8 mouse cellular contexts compared by ENCODE assay signal in genomic region chr16:31947333-31947732, GRCm38 (mm10). TPM values are rescaled to one million over a fixed set of nuclear protein-coding genes. Genes with fewer than 3 reads are reported as not detected.
DNase-seq lines count a peak whose midpoint lies in the region; ATAC-seq lines count a peak whose summit lies in the region.

No protein-coding gene starts in this region.

- no peak for DNase-seq in neural tube, embryonic 11.5 days (ENCODE audit: low spot score)
- DNase-seq in neural tube, embryonic 10.5 days (ENCODE audit: extremely low spot score, low spot score) = no peak
- DNase-seq in embryonic facial prominence, embryonic 14.5 days (ENCODE audit: low spot score) = no peak
- DNase-seq in layer of hippocampus, postnatal 36 days = no peak
- no peak for DNase-seq in adrenal gland, adult 2 months
- no peak for DNase-seq in frontal cortex, postnatal 14 days (ENCODE audit: low spot score in 2 of 2)

- no peak overlapping the region for H3K27ac ChIP-seq in neural tube, embryonic 11.5 days (ENCODE audit: low read depth, low read length)
- H3K27ac ChIP-seq in embryonic facial prominence, embryonic 14.5 days (replicated peaks; ENCODE audit: low read depth, low read length) = peak overlapping the region; percentile 90; the same call in 1 of the 2 replicates
- H3K27ac ChIP-seq in limb, embryonic 15.5 days = no peak overlapping the region
- no peak overlapping the region; the same call in 1 of the 2 replicates for H3K27ac ChIP-seq in stomach, embryonic 15.5 days

- peaks cover 12% of the 10 kb centered on the region for H3K4me1 ChIP-seq in neural tube, embryonic 11.5 days (ENCODE audit: control insufficient read depth, insufficient read depth, low read length)
- peaks cover 12% of the 10 kb centered on the region for H3K4me1 ChIP-seq in embryonic facial prominence, embryonic 14.5 days (ENCODE audit: control insufficient read depth, insufficient read depth, low read length)
- peaks cover 40% of the 10 kb centered on the region for H3K4me1 ChIP-seq in limb, embryonic 15.5 days
- H3K4me1 ChIP-seq in stomach, embryonic 15.5 days = peaks cover 28% of the 10 kb centered on the region

- WGBS in neural tube, embryonic 11.5 days = 37% methylated on average over 8 of the region's 8 CpGs
- WGBS in embryonic facial prominence, embryonic 14.5 days = 35% methylated on average over 8 of the region's 8 CpGs
- WGBS in limb, embryonic 15.5 days = 25% methylated on average over 8 of the region's 8 CpGs
- 22% methylated on average over 8 of the region's 8 CpGs for WGBS in stomach, embryonic 15.5 days

- peak overlapping the region; percentile 90 for H3K4me3 ChIP-seq in neural tube, embryonic 11.5 days (ENCODE audit: low read depth, low read length)
- peak overlapping the region; percentile 59 for H3K4me3 ChIP-seq in embryonic facial prominence, embryonic 14.5 days (ENCODE audit: low read depth, low read length)
- peak overlapping the region; percentile 97 for H3K4me3 ChIP-seq in limb, embryonic 15.5 days
- peak overlapping the region; percentile 94 for H3K4me3 ChIP-seq in stomach, embryonic 15.5 days (replicated peaks)

- H3K36me3 ChIP-seq in neural tube, embryonic 11.5 days (ENCODE audit: control insufficient read depth, insufficient read depth, low read length) = no peaks in the 10 kb centered on the region
- peaks cover 21% of the 10 kb centered on the region for H3K36me3 ChIP-seq in embryonic facial prominence, embryonic 14.5 days (ENCODE audit: control insufficient read depth, insufficient read depth, low read length)
- H3K36me3 ChIP-seq in limb, embryonic 15.5 days = peaks cover 23% of the 10 kb centered on the region; the same call in 1 of the 2 replicates
- H3K36me3 ChIP-seq in stomach, embryonic 15.5 days = peaks cover 9% of the 10 kb centered on the region

- no peaks in the 10 kb centered on the region for H3K27me3 ChIP-seq in neural tube, embryonic 11.5 days (ENCODE audit: control insufficient read depth, insufficient read depth, low read length)
- H3K27me3 ChIP-seq in embryonic facial prominence, embryonic 14.5 days (replicated peaks; ENCODE audit: control insufficient read depth, insufficient read depth, low read length) = no peaks in the 10 kb centered on the region
- no peaks in the 10 kb centered on the region for H3K27me3 ChIP-seq in limb, embryonic 15.5 days
- H3K27me3 ChIP-seq in stomach, embryonic 15.5 days (replicated peaks) = no peaks in the 10 kb centered on the region

- peak overlapping the region; percentile 86 for H3K4me2 ChIP-seq in neural tube, embryonic 11.5 days (ENCODE audit: low read depth)
- H3K4me2 ChIP-seq in embryonic facial prominence, embryonic 14.5 days (ENCODE audit: low read depth, low read length) = peak overlapping the region; percentile 90
- peak overlapping the region; percentile 77 for H3K4me2 ChIP-seq in limb, embryonic 15.5 days
- peak overlapping the region; percentile 79 for H3K4me2 ChIP-seq in stomach, embryonic 15.5 days

- no peaks in the 10 kb centered on the region for H3K9me3 ChIP-seq in neural tube, embryonic 11.5 days (ENCODE audit: control insufficient read depth, low read length)
- no peaks in the 10 kb centered on the region for H3K9me3 ChIP-seq in embryonic facial prominence, embryonic 14.5 days (ENCODE audit: control insufficient read depth, low read length)
- H3K9me3 ChIP-seq in limb, embryonic 15.5 days = no peaks in the 10 kb centered on the region
- H3K9me3 ChIP-seq in stomach, embryonic 15.5 days = no peaks in the 10 kb centered on the region

- H3K9ac ChIP-seq in neural tube, embryonic 11.5 days (ENCODE audit: low read length) = peak overlapping the region; percentile 83
- peak overlapping the region; percentile 93 for H3K9ac ChIP-seq in embryonic facial prominence, embryonic 14.5 days (ENCODE audit: low read depth, low read length)
- H3K9ac ChIP-seq in limb, embryonic 15.5 days = peak overlapping the region; percentile 89
- H3K9ac ChIP-seq in stomach, embryonic 15.5 days = peak overlapping the region; percentile 89

- ATAC-seq in neural tube, embryonic 11.5 days (ENCODE audit: insufficient read depth, low FRiP score, low TSS enrichment) = no peak
- no peak for ATAC-seq in embryonic facial prominence, embryonic 14.5 days (ENCODE audit: low read depth)
- ATAC-seq in limb, embryonic 15.5 days (ENCODE audit: insufficient number of reproducible peaks, low FRiP score, low TSS enrichment, low read depth) = no peak
- ATAC-seq in stomach, embryonic 15.5 days (ENCODE audit: insufficient read depth, low FRiP score, low read depth) = no peak

RNA-seq across cellular contexts. Expression of gene 0610012G03Rik, which starts 1.0 kb away (rescaled TPM):
- 81.0 and 87.9 TPM in 2 replicates for polyA plus RNA-seq in neural tube, embryonic 11.5 days (2014; fragmentation: Nextera tagmentation; extraction: Ambion mirVana)
- 93.5 and 94.0 TPM in 2 replicates for polyA plus RNA-seq in embryonic facial prominence, embryonic 14.5 days (2014; fragmentation: Nextera tagmentation; extraction: Ambion mirVana)
- polyA plus RNA-seq in limb, embryonic 15.5 days (2015; fragmentation: Nextera tagmentation; extraction: Ambion mirVana) = 84.4 and 86.4 TPM in 2 replicates
- polyA plus RNA-seq in stomach, embryonic 15.5 days (2015; fragmentation: Nextera tagmentation; extraction: Ambion mirVana) = 88.0 and 94.6 TPM in 2 replicates
- 10 to 100 TPM; 42.3 to 46.3 TPM for total RNA-seq in layer of hippocampus, postnatal 36 days (2021)
- 10 to 100 TPM; 40.5 to 47.4 TPM for total RNA-seq in adrenal gland, adult 2 months (2021)
- polyA plus RNA-seq in adrenal gland, adult 2 months (2012; rRNA removed) = 143 and 164 TPM in 2 replicates

RNA-seq across cellular contexts. Expression of gene Ncbp2, which starts 1.0 kb away (rescaled TPM):
- 139 and 145 TPM in 2 replicates for polyA plus RNA-seq in neural tube, embryonic 11.5 days (2014; fragmentation: Nextera tagmentation; extraction: Ambion mirVana)
- 96.3 and 109 TPM in 2 replicates for polyA plus RNA-seq in embryonic facial prominence, embryonic 14.5 days (2014; fragmentation: Nextera tagmentation; extraction: Ambion mirVana)
- polyA plus RNA-seq in limb, embryonic 15.5 days (2015; fragmentation: Nextera tagmentation; extraction: Ambion mirVana) = 108 and 112 TPM in 2 replicates
- polyA plus RNA-seq in stomach, embryonic 15.5 days (2015; fragmentation: Nextera tagmentation; extraction: Ambion mirVana) = 94.6 and 95.5 TPM in 2 replicates
- total RNA-seq in layer of hippocampus, postnatal 36 days (2021) = 10 to 100 TPM; 51.5 to 53.2 TPM
- total RNA-seq in adrenal gland, adult 2 months (2021) = 10 to 100 TPM; 45.1 to 54.0 TPM
- polyA plus RNA-seq in adrenal gland, adult 2 months (2012; rRNA removed) = 2.3 and 6.0 TPM in 2 replicates

RNA-seq across cellular contexts. Expression of gene Pigz, which starts 13.7 kb away (rescaled TPM):
- polyA plus RNA-seq in neural tube, embryonic 11.5 days (2014; fragmentation: Nextera tagmentation; extraction: Ambion mirVana) = 1.2 and 1.4 TPM in 2 replicates
- polyA plus RNA-seq in embryonic facial prominence, embryonic 14.5 days (2014; fragmentation: Nextera tagmentation; extraction: Ambion mirVana) = 0.59 and 0.70 TPM in 2 replicates
- 0.49 and 0.91 TPM in 2 replicates for polyA plus RNA-seq in limb, embryonic 15.5 days (2015; fragmentation: Nextera tagmentation; extraction: Ambion mirVana)
- polyA plus RNA-seq in stomach, embryonic 15.5 days (2015; fragmentation: Nextera tagmentation; extraction: Ambion mirVana) = 0.51 and 0.72 TPM in 2 replicates
- total RNA-seq in layer of hippocampus, postnatal 36 days (2021) = 10 to 100 TPM; 15.5 to 19.6 TPM
- 1 to 10 TPM in 1 of 2 experiments, under 1 TPM in 1; 0.35 to 1.3 TPM for total RNA-seq in adrenal gland, adult 2 months (2021)
- polyA plus RNA-seq in adrenal gland, adult 2 months (2012; rRNA removed) = 0.71 and 1.3 TPM in 2 replicates

RNA-seq across cellular contexts. Expression of gene Senp5, which starts 55.8 kb away (rescaled TPM):
- 11.5 and 13.2 TPM in 2 replicates for polyA plus RNA-seq in neural tube, embryonic 11.5 days (2014; fragmentation: Nextera tagmentation; extraction: Ambion mirVana)
- 7.8 and 8.2 TPM in 2 replicates for polyA plus RNA-seq in embryonic facial prominence, embryonic 14.5 days (2014; fragmentation: Nextera tagmentation; extraction: Ambion mirVana)
- polyA plus RNA-seq in limb, embryonic 15.5 days (2015; fragmentation: Nextera tagmentation; extraction: Ambion mirVana) = 12.6 and 13.0 TPM in 2 replicates
- 11.3 and 13.8 TPM in 2 replicates for polyA plus RNA-seq in stomach, embryonic 15.5 days (2015; fragmentation: Nextera tagmentation; extraction: Ambion mirVana)
- 10 to 100 TPM; 37.2 to 38.6 TPM for total RNA-seq in layer of hippocampus, postnatal 36 days (2021)
- 10 to 100 TPM; 19.1 to 26.3 TPM for total RNA-seq in adrenal gland, adult 2 months (2021)
- polyA plus RNA-seq in adrenal gland, adult 2 months (2012; rRNA removed) = 1.6 and 1.7 TPM in 2 replicates

Comparison
In these comparisons a context has a peak if more than half of its experiments do, and no peak if none do; other contexts are left out.
1. RNA of gene Ncbp2, which starts 1.0 kb away (polyA plus RNA-seq): 139 to 145 TPM in neural tube, embryonic 11.5 days, 108 to 112 TPM in limb, embryonic 15.5 days, 96.3 to 109 TPM in embryonic facial prominence, embryonic 14.5 days and 94.6 to 95.5 TPM in stomach, embryonic 15.5 days; 2.3 to 6.0 TPM in adrenal gland, adult 2 months; every median in the first group is over 10 times any median in the second.
2. Peak in every context shown above with its lines, with median percentiles within 50 percentile points of each other: H3K4me2 ChIP-seq, H3K4me3 ChIP-seq and H3K9ac ChIP-seq.